Mouse (Mus musculus): Measurements from ENCODE around the gene Zbtb48.

- TF ChIP-seq CTCF (IDR thresholded peaks at IDR 0.05; ENCODE audit: low read depth) (no peak), EP300 (IDR thresholded peaks at IDR 0.05; ENCODE audit: low read depth) (no peak)
Measured at GRCm38 (mm10) chr4:152010091-152010706, 17.3 kb downstream of the Zbtb48 start.

All from liver, embryonic 14.5 days (tissue).